Comparison of ENCODE assay signal across 12 mouse cellular contexts in the genomic region with DNA sequence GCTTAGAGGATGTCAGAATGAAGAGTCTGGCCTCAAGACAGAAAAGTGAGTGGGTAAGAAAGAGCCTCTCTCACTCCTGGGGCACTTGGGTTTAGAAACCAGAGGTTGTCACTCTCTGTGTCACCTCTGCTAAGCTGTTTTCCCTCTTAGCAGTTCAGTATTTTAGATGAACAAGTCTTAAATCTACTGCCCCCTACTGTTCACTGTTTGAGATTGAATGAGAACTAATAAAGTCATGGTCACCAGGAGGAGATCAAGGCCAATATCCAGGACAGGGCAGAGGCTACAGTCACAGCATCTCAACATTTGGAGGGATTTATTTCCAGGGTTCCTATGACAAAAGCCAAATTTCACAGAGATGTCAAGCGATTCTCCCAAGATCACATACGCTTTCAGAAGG.
DNase-seq lines count a peak whose midpoint lies in the region; ATAC-seq and TF ChIP-seq lines count a peak whose summit lies in the region.
"Had no signal": no experiment of that assay in that cellular context is flagged by ENCODE, and none has a peak within 500 bp of the region (broad histone marks: within the 10 kb centered on the region; RNA-seq: fewer than 3 reads in every experiment).

No protein-coding gene starts in this region.

- H3K4me3 ChIP-seq in kidney, embryonic 14.5 days (ENCODE audit: low read length): no peak overlapping the region
- H3K4me3 ChIP-seq in midbrain, embryonic 14.5 days (replicated peaks; ENCODE audit: low read depth, low read length): no peak overlapping the region
- H3K4me3 ChIP-seq: midbrain, embryonic 12.5 days had no signal

- no peak for TF ChIP-seq CTCF in brain, embryonic 14.5 days (IDR thresholded peaks at IDR 0.05; ENCODE audit: borderline replicate concordance, extremely low read depth, insufficient read depth, insufficient read length)

- no peak for ATAC-seq in kidney, embryonic 14.5 days (ENCODE audit: low FRiP score, low TSS enrichment)
- ATAC-seq in midbrain, embryonic 14.5 days (ENCODE audit: low FRiP score, low TSS enrichment): no peak
- ATAC-seq: forebrain, embryonic 16.5 days had no signal

- no peaks in the 10 kb centered on the region for H3K9me3 ChIP-seq in kidney, embryonic 14.5 days (ENCODE audit: control insufficient read depth, low read length)
- no peaks in the 10 kb centered on the region for H3K9me3 ChIP-seq in midbrain, embryonic 14.5 days (ENCODE audit: control insufficient read depth, low read length)
- H3K9me3 ChIP-seq: midbrain, embryonic 12.5 days had no signal

- H3K36me3 ChIP-seq in kidney, embryonic 14.5 days (ENCODE audit: control insufficient read depth, insufficient read depth, low read length): no peaks in the 10 kb centered on the region
- H3K36me3 ChIP-seq in midbrain, embryonic 14.5 days (ENCODE audit: control insufficient read depth, insufficient read depth, low read length): no peaks in the 10 kb centered on the region
- H3K36me3 ChIP-seq: midbrain, embryonic 12.5 days had no signal

- WGBS in kidney, embryonic 14.5 days: 95% methylated on average over 2 of the region's 2 CpGs
- 83% methylated on average over 2 of the region's 2 CpGs for WGBS in midbrain, embryonic 14.5 days

- DNase-seq in kidney, adult 9 months: peak; percentile 46
- peak; percentile 56 for DNase-seq in MN1 (ENCODE audit: low spot score)
- DNase-seq in brain, embryonic 14.5 days (ENCODE audit: low read depth): peak; percentile 42
- DNase-seq in midbrain, embryonic 14.5 days: peak; percentile 78
- no peak for DNase-seq in spleen, postnatal 10 days (ENCODE audit: low spot score in 2 of 2)
- no peak for DNase-seq in cerebellum, postnatal 25 days
- DNase-seq: cerebellum, adult 11-12 months; right cerebral cortex, postnatal 14 days; thymus, postnatal 25 days had no signal

- no peak overlapping the region for H3K9ac ChIP-seq in kidney, embryonic 14.5 days (ENCODE audit: low read depth, low read length)
- no peak overlapping the region for H3K9ac ChIP-seq in midbrain, embryonic 14.5 days (replicated peaks; ENCODE audit: low read length)
- H3K9ac ChIP-seq: midbrain, embryonic 12.5 days had no signal

- no peak overlapping the region for H3K27ac ChIP-seq in kidney, embryonic 14.5 days (ENCODE audit: low read depth, low read length)
- no peak overlapping the region; the same call in 1 of the 2 replicates for H3K27ac ChIP-seq in midbrain, embryonic 14.5 days (replicated peaks; ENCODE audit: low read depth, low read length)
- H3K27ac ChIP-seq: midbrain, embryonic 12.5 days had no signal

- no peaks in the 10 kb centered on the region for H3K27me3 ChIP-seq in kidney, embryonic 14.5 days (ENCODE audit: control insufficient read depth, insufficient read depth, low read length)
- no peaks in the 10 kb centered on the region for H3K27me3 ChIP-seq in midbrain, embryonic 14.5 days (ENCODE audit: control insufficient read depth, insufficient read depth, low read length)
- H3K27me3 ChIP-seq: midbrain, embryonic 12.5 days had no signal

- no peak for TF ChIP-seq POLR2A in brain, embryonic 14.5 days (IDR thresholded peaks at IDR 0.05; ENCODE audit: borderline replicate concordance, extremely low read depth, insufficient read depth, insufficient read length, poor library complexity, severe bottlenecking)

- H3K4me2 ChIP-seq in kidney, embryonic 14.5 days (replicated peaks; ENCODE audit: low read depth, low read length): no peak overlapping the region
- peak overlapping the region; percentile 53 for H3K4me2 ChIP-seq in midbrain, embryonic 14.5 days (ENCODE audit: low read length)

- no peaks in the 10 kb centered on the region for H3K4me1 ChIP-seq in kidney, embryonic 14.5 days (ENCODE audit: control insufficient read depth, insufficient read depth, low read length)
- H3K4me1 ChIP-seq in midbrain, embryonic 14.5 days (ENCODE audit: control insufficient read depth, insufficient read depth, low read length): peaks cover 35% of the 10 kb centered on the region

Comparison
In these comparisons a context has a peak if more than half of its experiments do, and no peak if none do; other contexts are left out.
1. DNase-seq: peak in kidney, adult 9 months (single experiment), MN1 (single experiment), brain, embryonic 14.5 days (single experiment) and midbrain, embryonic 14.5 days (single experiment); none in spleen, postnatal 10 days (0 of 2) and cerebellum, postnatal 25 days (0 of 2).